In the genomic region with DNA sequence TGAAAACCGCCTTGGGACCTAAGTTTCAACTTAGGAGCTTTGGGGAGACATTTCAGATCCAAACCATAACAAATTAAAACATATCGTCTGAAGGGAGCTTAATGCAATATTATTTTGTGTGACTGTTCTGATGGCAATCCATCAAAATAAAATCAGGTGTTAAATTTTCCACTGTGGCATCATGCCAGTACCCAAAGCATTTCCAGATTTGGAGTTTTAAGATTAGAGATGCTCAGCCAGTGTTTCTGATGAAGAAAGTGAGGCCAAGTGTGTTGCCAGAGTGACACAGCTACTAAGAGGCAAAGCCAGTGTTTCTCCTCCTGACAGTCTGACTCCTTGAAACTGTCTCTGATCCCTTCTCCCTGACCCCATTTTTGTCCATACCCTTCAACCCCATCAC, we compare ENCODE assay signal across 24 mouse cellular contexts.
"Had no signal": no experiment of that assay in that cellular context is flagged by ENCODE, and none has a peak within 500 bp of the region (broad histone marks: within the 10 kb centered on the region; RNA-seq: fewer than 3 reads in every experiment).

No protein-coding gene starts in this region.

- H3K27ac ChIP-seq: heart, adult 2 months; heart, embryonic 13.5 days; heart, embryonic 15.5 days; hindbrain, embryonic 13.5 days; hindbrain, embryonic 15.5 days; hindbrain, postnatal 0 days; kidney, embryonic 15.5 days; kidney, postnatal 0 days; limb, embryonic 13.5 days; limb, embryonic 15.5 days; liver, embryonic 12.5 days; liver, embryonic 14.5 days had no signal

- H3K4me1 ChIP-seq: heart, embryonic 15.5 days; hindbrain, embryonic 13.5 days; hindbrain, embryonic 15.5 days; liver, embryonic 12.5 days had no signal

- H3K4me3 ChIP-seq: heart, adult 2 months; heart, embryonic 13.5 days; heart, embryonic 15.5 days; hindbrain, embryonic 13.5 days; hindbrain, embryonic 15.5 days; kidney, embryonic 15.5 days; limb, embryonic 13.5 days; limb, embryonic 15.5 days; liver, embryonic 12.5 days had no signal

- DNase-seq: gastrocnemius, postnatal 14 days; gastrocnemius, postnatal 36 days; heart, adult 2 months; heart, postnatal 14 days; heart, postnatal 36 days; kidney, adult 11 months; kidney, adult 2 months; kidney, adult 9 months; kidney, postnatal 14 days; kidney, postnatal 36 days; layer of hippocampus, adult 9-11 months; layer of hippocampus, postnatal 36 days; left cerebral cortex, postnatal 4 days had no signal
